Mouse (Mus musculus) embryonic facial prominence, embryonic 15.5 days (tissue): ENCODE data around the gene Ly6g6f. TPM values are rescaled to one million over a fixed set of nuclear protein-coding genes. Genes with fewer than 3 reads are reported as not detected.

Experiments used
- ATAC-seq: fragments of 200-750 bp; cut with Nextera tagmentation; 2 replicates; pipeline ENCODE4 v1.8.0; 2017; ENCODE audit warnings: low read depth, moderate TSS enrichment; ENCODE audit not compliant: insufficient number of reproducible peaks, low FRiP score, low TSS enrichment
- H3K27ac ChIP-seq: fragments of 300-500 bp; sonication (generic); replicated peaks from 2 replicates; pipeline ENCODE4 v1.5.1; 2015; ENCODE audit warnings: mild to moderate bottlenecking, inconsistent platforms
- H3K27me3 ChIP-seq: fragments of 300-500 bp; sonication (generic); 2 replicates; pipeline ENCODE4 v1.6.1; 2015; ENCODE audit warnings: inconsistent platforms
- H3K36me3 ChIP-seq: fragments of 300-500 bp; sonication (generic); 2 replicates; pipeline ENCODE4 v1.6.1; 2015; ENCODE audit warnings: mild to moderate bottlenecking, inconsistent platforms
- H3K4me1 ChIP-seq: fragments of 300-500 bp; sonication (generic); 2 replicates; pipeline ENCODE4 v1.6.1; 2015; ENCODE audit warnings: inconsistent platforms
- H3K4me2 ChIP-seq: fragments of 300-500 bp; sonication (generic); replicated peaks from 2 replicates; pipeline ENCODE4 v1.6.1; 2015; ENCODE audit warnings: mild to moderate bottlenecking, inconsistent platforms
- H3K4me3 ChIP-seq: fragments of 300-500 bp; sonication (generic); replicated peaks from 2 replicates; pipeline ENCODE4 v1.5.1; 2015; ENCODE audit warnings: mild to moderate bottlenecking, inconsistent platforms
- H3K9ac ChIP-seq: fragments of 300-500 bp; sonication (generic); 2 replicates; pipeline ENCODE4 v1.6.1; 2015; ENCODE audit warnings: inconsistent platforms
- H3K9me3 ChIP-seq: fragments of 300-500 bp; sonication (generic); replicated peaks from 2 replicates; pipeline ENCODE4 v1.6.1; 2016; ENCODE audit warnings: inconsistent platforms
- WGBS: fragments of 180-500 bp; shearing (Covaris S2); methylation state at CpG from one replicate; pipeline ENCODE4 v1.1.7; 2015; 5-methylcytosine and 5-hydroxymethylcytosine counted together
- polyA plus RNA-seq: library from polyadenylated mRNA; unstranded; fragments of >200 nt; fragmentation: Nextera tagmentation; extraction: Ambion mirVana; gene quantifications from 2 replicates; pipeline ENCODE4 v1.2.1, GENCODE M21; 2015

Ly6g6f gene
- polyA plus RNA-seq, 1 experiment from 2014 or later, result 0.28 TPM

GRCm38 (mm10) chr17:35076507-35077176 lies 8.8 kb downstream of the Ly6g6f start, which contains the start of gene Ly6g6e:
Gene Ly6g6e, plus strand, starts transcription at chr17:35076902.
- no peaks in the 10 kb centered on the region for H3K9me3 ChIP-seq
- ATAC-seq, result peak; percentile 47; the same call in 1 of the 2 replicates
- no peaks in the 10 kb centered on the region for H3K27me3 ChIP-seq
- H3K36me3 ChIP-seq, result no peaks in the 10 kb centered on the region
- H3K27ac ChIP-seq, result peak within 1 kb of the TSS; percentile 51
- 11% methylated on average over 10 of the region's 10 CpGs for whole genome bisulfite sequencing
- H3K9ac ChIP-seq, result no peak within 1 kb of the TSS
- peak within 1 kb of the TSS; percentile 34 for H3K4me2 ChIP-seq
- peak within 1 kb of the TSS; percentile 10; the same call in 1 of the 2 replicates for H3K4me3 ChIP-seq
- H3K4me1 ChIP-seq, result peaks cover 25% of the 10 kb centered on the region

GRCm38 (mm10) chr17:35074097-35074496 lies 11.3 kb downstream of the Ly6g6f start:
- no peak for ATAC-seq
- H3K9ac ChIP-seq, result no peak overlapping the region
- no peaks in the 10 kb centered on the region for H3K27me3 ChIP-seq
- no peak overlapping the region for H3K4me3 ChIP-seq
- no peaks in the 10 kb centered on the region for H3K9me3 ChIP-seq
- no peak overlapping the region for H3K27ac ChIP-seq
- H3K4me2 ChIP-seq, result no peak overlapping the region
- H3K36me3 ChIP-seq, result no peaks in the 10 kb centered on the region
- 43% methylated on average over 17 of the region's 17 CpGs for WGBS
- H3K4me1 ChIP-seq, result peaks cover 34% of the 10 kb centered on the region

- Histone ChIP-seq H3K9me3 (no peaks in the 10 kb centered on the region), H3K36me3 (no peaks in the 10 kb centered on the region), H3K4me3 (no peak overlapping the region), H3K9ac (no peak overlapping the region), H3K4me1 (peaks cover 18% of the 10 kb centered on the region), H3K27me3 (peaks cover 6% of the 10 kb centered on the region; the same call in 1 of the 2 replicates), H3K4me2 (no peak overlapping the region), H3K27ac (no peak overlapping the region)
- 74% methylated on average over 9 of the region's 9 CpGs for WGBS
- no peak for ATAC-seq
Observed at GRCm38 (mm10) chr17:35071454-35071853, 14.0 kb downstream of the Ly6g6f start.

- no peak for ATAC-seq
- WGBS, result 42% methylated on average over 6 of the region's 6 CpGs
Observed at GRCm38 (mm10) chr17:35070556-35071229, 14.7 kb downstream of the Ly6g6f start.

GRCm38 (mm10) chr17:35068213-35068914 lies 17.0 kb downstream of the Ly6g6f start:
- Histone ChIP-seq H3K27ac (peak overlapping the region; percentile 51; the same call in 1 of the 2 replicates), H3K9me3 (no peaks in the 10 kb centered on the region), H3K27me3 (peaks cover 22% of the 10 kb centered on the region; the same call in 1 of the 2 replicates)

More at GRCm38 (mm10) chr17:35070556-35071229, 14.7 kb downstream of the Ly6g6f start:
- Histone ChIP-seq H3K27ac (peak overlapping the region; percentile 44; the same call in 1 of the 2 replicates), H3K9me3 (no peaks in the 10 kb centered on the region), H3K4me2 (no peak overlapping the region), H3K27me3 (peaks cover 10% of the 10 kb centered on the region; the same call in 1 of the 2 replicates), H3K4me1 (peaks cover 16% of the 10 kb centered on the region), H3K36me3 (no peaks in the 10 kb centered on the region), H3K9ac (no peak overlapping the region), H3K4me3 (no peak overlapping the region)

GRCm38 (mm10) chr17:35066084-35066483 lies 19.3 kb downstream of the Ly6g6f start, which contains the start of gene Mpig6b:
Gene Mpig6b, minus strand, starts transcription at chr17:35066184.
- peaks cover 27% of the 10 kb centered on the region for H3K4me1 ChIP-seq
- H3K4me3 ChIP-seq, result peak within 1 kb of the TSS; percentile 41
- 52% methylated on average over 10 of the region's 10 CpGs for WGBS
- peak within 1 kb of the TSS; percentile 54 for H3K4me2 ChIP-seq
- peaks cover 19% of the 10 kb centered on the region for H3K36me3 ChIP-seq
- H3K9me3 ChIP-seq, result no peaks in the 10 kb centered on the region
- ATAC-seq, result no peak
- H3K9ac ChIP-seq, result 0 out of 2 replicates have a peak within 1 kb of the TSS, but pooled peaks have one; percentile 26
- H3K27ac ChIP-seq, result peak within 1 kb of the TSS; percentile 80
- H3K27me3 ChIP-seq, result peaks cover 22% of the 10 kb centered on the region; the same call in 1 of the 2 replicates

More at GRCm38 (mm10) chr17:35068213-35068914, 17.0 kb downstream of the Ly6g6f start:
- no peak for ATAC-seq
- 68% methylated on average over 17 of the region's 17 CpGs for WGBS
- H3K4me1 ChIP-seq, result peaks cover 24% of the 10 kb centered on the region
- H3K9ac ChIP-seq, result no peak overlapping the region
- H3K4me3 ChIP-seq, result 0 out of 2 replicates have a peak overlapping the region, but pooled peaks have one; percentile 6
- no peak overlapping the region for H3K4me2 ChIP-seq
- no peaks in the 10 kb centered on the region for H3K36me3 ChIP-seq

GRCm38 (mm10) chr17:35064951-35065947 lies 20.2 kb downstream of the Ly6g6f start, which contains the start of gene Ly6g6c:
Gene Ly6g6c, plus strand, starts transcription at chr17:35065388.
- 0 out of 2 replicates have a peak within 1 kb of the TSS, but pooled peaks have one; percentile 26 for H3K9ac ChIP-seq
- 3% methylated on average over 48 of the region's 48 CpGs for WGBS
- peaks cover 30% of the 10 kb centered on the region for H3K4me1 ChIP-seq
- H3K4me3 ChIP-seq, result peak within 1 kb of the TSS; percentile 41
- H3K4me2 ChIP-seq, result peak within 1 kb of the TSS; percentile 54
- H3K9me3 ChIP-seq, result no peaks in the 10 kb centered on the region
- H3K36me3 ChIP-seq, result peaks cover 27% of the 10 kb centered on the region
- ATAC-seq, result peak; percentile 48; the same call in 1 of the 2 replicates
- peak within 1 kb of the TSS; percentile 80 for H3K27ac ChIP-seq
- H3K27me3 ChIP-seq, result peaks cover 22% of the 10 kb centered on the region; the same call in 1 of the 2 replicates

GRCm38 (mm10) chr17:35064378-35064877 lies 21.0 kb downstream of the Ly6g6f start:
- WGBS, result 28% methylated on average over 10 of the region's 10 CpGs
- Histone ChIP-seq H3K4me1 (peaks cover 37% of the 10 kb centered on the region), H3K9ac (no peak overlapping the region), H3K36me3 (peaks cover 27% of the 10 kb centered on the region), H3K4me2 (peak overlapping the region; percentile 54), H3K4me3 (peak overlapping the region; percentile 41), H3K27me3 (peaks cover 22% of the 10 kb centered on the region; the same call in 1 of the 2 replicates), H3K9me3 (no peaks in the 10 kb centered on the region), H3K27ac (peak overlapping the region; percentile 68)
- no peak for ATAC-seq

GRCm38 (mm10) chr17:35063466-35063865 lies 21.9 kb downstream of the Ly6g6f start:
- no peak overlapping the region for H3K4me3 ChIP-seq
- peaks cover 42% of the 10 kb centered on the region for H3K4me1 ChIP-seq
- peaks cover 27% of the 10 kb centered on the region for H3K36me3 ChIP-seq
- H3K9ac ChIP-seq, result no peak overlapping the region
- H3K27ac ChIP-seq, result 0 out of 2 replicates have a peak overlapping the region, but pooled peaks have one; percentile 68
- no peak overlapping the region for H3K4me2 ChIP-seq
- no peaks in the 10 kb centered on the region for H3K9me3 ChIP-seq
- 94% methylated on average over 3 of the region's 3 CpGs for WGBS
- no peak for ATAC-seq
- H3K27me3 ChIP-seq, result peaks cover 22% of the 10 kb centered on the region; the same call in 1 of the 2 replicates
